Mouse (Mus musculus) hematopoietic multipotent progenitor cell, adult 10-12 weeks (in vitro differentiated cells): Measurements from ENCODE around the gene Apobec4. TPM values are rescaled to one million over a fixed set of nuclear protein-coding genes. Genes with fewer than 3 reads are reported as not detected.

ENCODE experiments used
- polyA plus RNA-seq: library from polyadenylated mRNA; stranded (reverse); fragments of >175 nt; gene quantifications from 2 replicates; pipeline ENCODE4 v1.2.3, GENCODE M21; 2012; ENCODE audit warnings: low replicate concordance

The Apobec4 gene
- polyA plus RNA-seq = not detected in 2 replicates

GRCm38 (mm10) chr1:152750312-152750965, at the start of gene Apobec4:
Apobec4 (plus strand) TSS chr1:152750551.

GRCm38 (mm10) chr1:152766032-152766772, 15.9 kb downstream of the Apobec4 start, which contains the start of the genes Rgl1 and Arpc5:
Rgl1 (minus strand) TSS chr1:152766351.
Arpc5 (plus strand) TSS chr1:152766542.

GRCm38 (mm10) chr1:152799897-152800296, 49.5 kb downstream of the Apobec4 start, which contains the start of gene Ncf2:
Ncf2 (plus strand) TSS chr1:152800194.

Other genes with a start within 250 kb of the Apobec4 start
- gene Rgl1, start 15.8 kb downstream of the Apobec4 start, polyA plus RNA-seq = 6.4 and 13.7 TPM in 2 replicates
- gene Arpc5, start 16.0 kb downstream of the Apobec4 start, polyA plus RNA-seq = 282 and 762 TPM in 2 replicates
- gene Ncf2, start 49.6 kb downstream of the Apobec4 start, polyA plus RNA-seq = 45.3 and 108 TPM in 2 replicates
- gene Smg7, start 152.1 kb downstream of the Apobec4 start, polyA plus RNA-seq = 9.0 and 26.0 TPM in 2 replicates
- 0.12 and 0.20 TPM in 2 replicates for gene Nmnat2, start 204.4 kb downstream of the Apobec4 start, polyA plus RNA-seq